Comparison of ENCODE assay signal across 9 mouse cellular contexts in the genomic region with DNA sequence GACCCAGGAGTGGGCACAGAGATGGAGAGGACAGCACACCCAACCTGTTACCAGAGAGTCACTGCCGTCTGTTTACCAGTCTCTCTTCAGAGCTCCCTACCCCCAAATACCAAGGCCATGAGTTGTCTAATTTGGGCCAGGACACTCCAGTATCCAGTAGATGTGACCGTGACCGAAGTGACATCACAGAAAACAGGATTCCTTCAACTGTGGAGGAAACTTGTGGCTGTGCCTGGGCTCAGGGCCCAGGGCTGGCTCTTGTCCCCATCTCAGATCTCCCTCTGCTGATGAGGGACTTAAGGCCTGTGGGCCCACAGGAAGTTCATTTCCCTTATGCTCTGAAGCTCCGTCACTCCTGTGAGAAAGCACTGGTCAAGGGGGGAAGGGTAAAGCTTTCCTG. TPM values are rescaled to one million over a fixed set of nuclear protein-coding genes. Genes with fewer than 3 reads are reported as not detected.
DNase-seq lines count a peak whose midpoint lies in the region; ATAC-seq and TF ChIP-seq lines count a peak whose summit lies in the region.
"Had no signal": no experiment of that assay in that cellular context is flagged by ENCODE, and none has a peak within 500 bp of the region (broad histone marks: within the 10 kb centered on the region; RNA-seq: fewer than 3 reads in every experiment).

No protein-coding gene starts in this region.

- no peak for TF ChIP-seq POLR2A in spleen, adult 2 months (IDR thresholded peaks at IDR 0.05; ENCODE audit: low read depth, low read length)

- H3K36me3 ChIP-seq in spleen, adult 2 months (ENCODE audit: control insufficient read depth, insufficient read depth, low read length): no peaks in the 10 kb centered on the region
- H3K36me3 ChIP-seq: liver, embryonic 15.5 days had no signal

- DNase-seq in spleen, adult 2 months (ENCODE audit: low read depth in 1 of 2, low spot score in 2 of 2): no peak
- no peak for DNase-seq in spleen, postnatal 14 days (ENCODE audit: low spot score in 2 of 2)
- peak; percentile 73 to 75 for DNase-seq in gastrocnemius, postnatal 36 days
- DNase-seq in kidney, adult 9 months: peak; percentile 59
- DNase-seq in lung, postnatal 36 days: peak; percentile 65
- no peak for DNase-seq in thymus, postnatal 14 days
- no peak for DNase-seq in cerebellum, adult 18-20 months

- H3K4me3 ChIP-seq in spleen, adult 2 months (ENCODE audit: extremely low read depth, insufficient read depth, insufficient read length): no peak overlapping the region
- H3K4me3 ChIP-seq: liver, embryonic 15.5 days had no signal

- TF ChIP-seq CTCF in spleen, adult 2 months (IDR thresholded peaks at IDR 0.05; ENCODE audit: extremely low read depth, insufficient read depth, insufficient read length, insufficient replicate concordance): no peak

- no peaks in the 10 kb centered on the region for H3K27me3 ChIP-seq in spleen, adult 2 months (ENCODE audit: control insufficient read depth, insufficient read depth, low read length)
- H3K27me3 ChIP-seq: liver, embryonic 15.5 days had no signal

- intact Hi-C loops in gastrocnemius, postnatal 36 days (cut with DNase I): no loop called here

- H3K27ac ChIP-seq in spleen, adult 2 months (ENCODE audit: insufficient read depth, low read length): peak overlapping the region; percentile 12; the same call in 1 of the 2 replicates

- WGBS in spleen, adult 2 months: 47% methylated on average over 4 of the region's 4 CpGs

- ATAC-seq in erythroblast, adult 5-6 weeks (replicated peaks; ENCODE audit: low FRiP score, poor library complexity, severe bottlenecking): no peak

- H3K4me1 ChIP-seq in spleen, adult 2 months (ENCODE audit: control insufficient read depth, insufficient read depth, insufficient read length): no peaks in the 10 kb centered on the region

RNA-seq across cellular contexts. Expression of a gene that starts 14.5 kb away (rescaled TPM):
- polyA plus RNA-seq in spleen, adult 2 months (2012; rRNA removed): 50.4 and 68.4 TPM in 2 replicates
- total RNA-seq in gastrocnemius, postnatal 36 days (2021): 10 to 100 TPM; 31.8 to 36.5 TPM
- total RNA-seq in erythroblast, adult 5-6 weeks (2015; ENCODE audit: low replicate concordance): 11.7 and 16.5 TPM in 2 replicates
- total RNA-seq in erythroblast, adult 5-6 weeks (2017; ENCODE audit: low replicate concordance): 2.6 and 4.7 TPM in 2 replicates

Comparison
In these comparisons a context has a peak if more than half of its experiments do, and no peak if none do; other contexts are left out.
1. DNase-seq: peak in gastrocnemius, postnatal 36 days (2 of 2), kidney, adult 9 months (single experiment) and lung, postnatal 36 days (single experiment); none in spleen, adult 2 months (0 of 2), spleen, postnatal 14 days (0 of 2), thymus, postnatal 14 days (single experiment) and cerebellum, adult 18-20 months (0 of 2).